9 mouse cellular contexts compared by ENCODE assay signal in the genomic region with DNA sequence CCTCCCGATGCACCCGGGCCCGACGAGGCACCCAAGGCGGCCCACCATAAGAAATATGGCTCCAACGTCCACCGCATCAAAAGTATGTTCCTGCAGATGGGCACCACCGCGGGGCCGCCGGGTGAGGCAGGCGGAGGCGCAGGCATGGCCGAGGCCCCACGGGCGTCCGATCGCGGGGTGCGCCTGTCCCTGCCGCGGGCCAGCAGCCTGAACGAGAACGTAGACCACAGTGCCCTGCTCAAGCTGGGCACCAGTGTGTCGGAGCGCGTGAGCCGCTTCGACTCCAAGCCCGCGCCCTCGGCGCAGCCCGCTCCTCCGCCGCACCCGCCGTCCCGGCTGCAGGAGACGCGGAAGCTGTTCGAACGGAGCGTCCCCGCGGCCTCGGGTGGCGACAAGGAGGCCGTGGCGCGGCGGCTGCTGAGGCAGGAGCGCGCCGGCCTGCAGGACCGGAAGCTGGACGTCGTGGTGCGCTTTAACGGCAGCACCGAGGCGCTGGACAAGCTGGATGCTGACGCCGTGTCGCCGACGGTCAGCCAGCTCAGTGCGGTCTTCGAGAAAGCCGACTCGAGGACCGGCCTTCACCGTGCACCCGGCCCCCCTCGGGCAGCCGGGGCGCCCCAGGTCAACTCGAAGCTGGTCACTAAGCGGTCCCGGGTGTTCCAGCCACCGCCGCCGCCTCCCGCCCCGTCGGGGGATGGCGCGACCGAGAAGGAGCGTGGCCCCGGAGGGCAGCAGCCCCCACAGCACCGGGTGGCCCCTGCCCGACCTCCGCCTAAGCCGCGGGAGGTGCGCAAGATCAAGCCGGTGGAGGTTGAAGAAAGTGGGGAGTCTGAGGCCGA. TPM values are rescaled to one million over a fixed set of nuclear protein-coding genes. Genes with fewer than 3 reads are reported as not detected.
A peak's percentile ranks its signal among the peaks of the same experiment; 100 is the strongest.
DNase-seq lines count a peak whose midpoint lies in the region; ATAC-seq and TF ChIP-seq lines count a peak whose summit lies in the region.
"Had no signal": no experiment of that assay in that cellular context is flagged by ENCODE, and none has a peak within 500 bp of the region (broad histone marks: within the 10 kb centered on the region; RNA-seq: fewer than 3 reads in every experiment).

No protein-coding gene starts in this region.

- peaks cover 34 to 59% of the 10 kb centered on the region in 2 experiments for H3K4me1 ChIP-seq in MEL (ENCODE audit: control insufficient read depth in 1 of 2, insufficient read depth in 2 of 2, low read length in 2 of 2)
- peaks cover 70% of the 10 kb centered on the region for H3K4me1 ChIP-seq in embryonic facial prominence, embryonic 12.5 days
- H3K4me1 ChIP-seq in hindbrain, embryonic 11.5 days (replicated peaks; ENCODE audit: control insufficient read depth, insufficient read depth, low read length) = peaks cover 29% of the 10 kb centered on the region
- H3K4me1 ChIP-seq in liver, embryonic 12.5 days = peaks cover 87% of the 10 kb centered on the region

- H3K4me2 ChIP-seq in embryonic facial prominence, embryonic 12.5 days (replicated peaks) = peak overlapping the region; percentile 98
- H3K4me2 ChIP-seq in hindbrain, embryonic 11.5 days (replicated peaks; ENCODE audit: low read depth, low read length) = peak overlapping the region; percentile 99
- peak overlapping the region; percentile 94 for H3K4me2 ChIP-seq in liver, embryonic 12.5 days

- H3K27me3 ChIP-seq in MEL (ENCODE audit: control insufficient read depth in 1 of 2, insufficient read depth in 2 of 2, low read length in 2 of 2) = no peaks in the 10 kb centered on the region
- no peaks in the 10 kb centered on the region for H3K27me3 ChIP-seq in embryonic facial prominence, embryonic 12.5 days
- H3K27me3 ChIP-seq in hindbrain, embryonic 11.5 days (ENCODE audit: control insufficient read depth, insufficient read depth, low read length) = no peaks in the 10 kb centered on the region
- no peaks in the 10 kb centered on the region for H3K27me3 ChIP-seq in liver, embryonic 12.5 days (replicated peaks)

- DNase-seq in cerebellum, adult 11-12 months = peak; percentile 63
- DNase-seq in MEL (ENCODE audit: low read depth, low spot score) = peak; percentile 65
- peak; percentile 66 for DNase-seq in hindbrain, embryonic 11.5 days (ENCODE audit: low spot score)
- DNase-seq in natural killer cell, adult 2 months (ENCODE audit: low spot score in 2 of 2) = peak; percentile 35 to 37
- DNase-seq in frontal cortex, postnatal 14 days (ENCODE audit: low spot score in 2 of 2) = no peak

- peak overlapping the region; percentile 79 to 87 for H3K4me3 ChIP-seq in MEL (ENCODE audit: control insufficient read depth in 1 of 2, insufficient read depth in 1 of 2, low read depth in 2 of 2, low read length in 2 of 2)
- H3K4me3 ChIP-seq in embryonic facial prominence, embryonic 12.5 days = peak overlapping the region; percentile 82
- H3K4me3 ChIP-seq in hindbrain, embryonic 11.5 days (ENCODE audit: low read depth, low read length) = peak overlapping the region; percentile 92
- H3K4me3 ChIP-seq in liver, embryonic 12.5 days = peak overlapping the region; percentile 86

- peaks cover 0 to 42% of the 10 kb centered on the region in 2 experiments; a peak in 2 of 4 replicates for H3K36me3 ChIP-seq in MEL (ENCODE audit: control insufficient read depth in 1 of 2, insufficient read depth in 2 of 2, low read length in 2 of 2)
- H3K36me3 ChIP-seq in embryonic facial prominence, embryonic 12.5 days = peaks cover 7% of the 10 kb centered on the region
- H3K36me3 ChIP-seq in hindbrain, embryonic 11.5 days (ENCODE audit: control insufficient read depth, insufficient read depth, low read length) = peaks cover 4% of the 10 kb centered on the region; the same call in 1 of the 2 replicates
- peaks cover 35% of the 10 kb centered on the region for H3K36me3 ChIP-seq in liver, embryonic 12.5 days

- no peak for TF ChIP-seq EP300 in MEL (IDR thresholded peaks at IDR 0.05; ENCODE audit: low read depth in 1 of 2, low read length in 2 of 2)

- H3K9ac ChIP-seq in MEL (ENCODE audit: control insufficient read depth, low read depth, low read length, poor library complexity, severe bottlenecking) = peak overlapping the region; percentile 97
- peak overlapping the region; percentile 93 for H3K9ac ChIP-seq in embryonic facial prominence, embryonic 12.5 days
- H3K9ac ChIP-seq in hindbrain, embryonic 11.5 days (ENCODE audit: low read depth, low read length) = peak overlapping the region; percentile 93
- peak overlapping the region; percentile 95 for H3K9ac ChIP-seq in liver, embryonic 12.5 days

- TF ChIP-seq RAD21 in MEL (IDR thresholded peaks at IDR 0.05; ENCODE audit: low read depth, low read length) = no peak

- ATAC-seq in cerebellum, adult (ENCODE audit: insufficient number of reproducible peaks, low FRiP score, low TSS enrichment) = no peak
- no peak for ATAC-seq in embryonic facial prominence, embryonic 12.5 days (ENCODE audit: insufficient number of reproducible peaks, insufficient read depth, low FRiP score, low TSS enrichment)
- no peak for ATAC-seq in hindbrain, embryonic 11.5 days (ENCODE audit: low FRiP score)
- peak; percentile 9; the same call in 1 of the 2 replicates for ATAC-seq in liver, embryonic 12.5 days

- TF ChIP-seq CTCF in MEL (IDR thresholded peaks at IDR 0.05 in 2 of 3, conservative IDR thresholded peaks at IDR 0.05 in 1 of 3; ENCODE audit: control insufficient read depth in 1 of 3, insufficient read depth in 1 of 3, low read depth in 2 of 3, low read length in 3 of 3, poor library complexity in 1 of 3, severe bottlenecking in 1 of 3) = no peak

- peak overlapping the region; percentile 75 for H3K27ac ChIP-seq in MEL (ENCODE audit: control insufficient read depth, low read depth, low read length)
- peak overlapping the region; percentile 92 for H3K27ac ChIP-seq in embryonic facial prominence, embryonic 12.5 days
- peak overlapping the region; percentile 88 for H3K27ac ChIP-seq in hindbrain, embryonic 11.5 days (ENCODE audit: low read depth, low read length)
- peak overlapping the region; percentile 90 for H3K27ac ChIP-seq in liver, embryonic 12.5 days

- H3K79me2 ChIP-seq in MEL (ENCODE audit: control insufficient read depth, insufficient read depth, low read length, poor library complexity) = peaks cover 71% of the 10 kb centered on the region

- no peaks in the 10 kb centered on the region for H3K9me3 ChIP-seq in MEL (replicated peaks; ENCODE audit: insufficient read depth, low read length)
- no peaks in the 10 kb centered on the region for H3K9me3 ChIP-seq in embryonic facial prominence, embryonic 12.5 days
- no peaks in the 10 kb centered on the region for H3K9me3 ChIP-seq in hindbrain, embryonic 11.5 days (ENCODE audit: control insufficient read depth, low read length)
- H3K9me3 ChIP-seq in liver, embryonic 12.5 days (replicated peaks) = no peaks in the 10 kb centered on the region

- under 1% methylated on average over 98 of the region's 99 CpGs for WGBS in embryonic facial prominence, embryonic 12.5 days
- WGBS in hindbrain, embryonic 11.5 days = under 1% methylated on average over 97 of the region's 99 CpGs
- under 1% methylated on average over 99 of the region's 99 CpGs for WGBS in liver, embryonic 12.5 days (ENCODE audit: insufficient replicate concordance)

- 0 out of 4 replicates have a peak, but pooled peaks of 1 of the 2 experiments have one; percentile 16 for TF ChIP-seq POLR2A in MEL (IDR thresholded peaks at IDR 0.05; ENCODE audit: control insufficient read depth in 1 of 2, insufficient read depth in 1 of 2, low read depth in 1 of 2, low read length in 2 of 2, poor library complexity in 1 of 2)

RNA-seq across cellular contexts. Expression of a gene that starts 1.0 kb away (rescaled TPM):
- total RNA-seq in MEL (2012; rRNA removed) = 113 and 150 TPM in 2 replicates
- 100 to 1,000 TPM in 1 of 2 experiments, 10 to 100 TPM in 1; 47.0 to 169 TPM for polyA plus RNA-seq in MEL (2012; ENCODE audit: insufficient read depth in 1 of 2, insufficient read length in 2 of 2, low read depth in 1 of 2, low replicate concordance in 2 of 2, missing spikeins in 1 of 2)
- polyA plus RNA-seq in embryonic facial prominence, embryonic 12.5 days (2016; fragmentation: Nextera tagmentation; extraction: Ambion mirVana) = 14.4 TPM in 2 replicates
- polyA plus RNA-seq in hindbrain, embryonic 11.5 days (2014; fragmentation: Nextera tagmentation; extraction: Ambion mirVana) = 12.4 and 16.2 TPM in 2 replicates
- polyA plus RNA-seq in liver, embryonic 12.5 days (2016; fragmentation: Nextera tagmentation; extraction: Ambion mirVana) = 13.4 and 14.1 TPM in 2 replicates

RNA-seq across cellular contexts. Expression of a gene that starts 15.7 kb away (rescaled TPM):
- not detected in 2 replicates for total RNA-seq in MEL (2012; rRNA removed)
- polyA plus RNA-seq in MEL (2012; ENCODE audit: insufficient read depth in 1 of 2, insufficient read length in 2 of 2, low read depth in 1 of 2, low replicate concordance in 2 of 2, missing spikeins in 1 of 2) = not detected
- 1.5 and 1.8 TPM in 2 replicates for polyA plus RNA-seq in embryonic facial prominence, embryonic 12.5 days (2016; fragmentation: Nextera tagmentation; extraction: Ambion mirVana)
- polyA plus RNA-seq in hindbrain, embryonic 11.5 days (2014; fragmentation: Nextera tagmentation; extraction: Ambion mirVana) = 0.11 and 0.29 TPM in 2 replicates
- polyA plus RNA-seq in liver, embryonic 12.5 days (2016; fragmentation: Nextera tagmentation; extraction: Ambion mirVana) = 0.17 TPM in 1 of 2 replicates, not detected in the other
- total RNA-seq: left cerebral cortex, adult 18-20 months had no signal

RNA-seq across cellular contexts. Expression of a gene that starts 17.8 kb away (rescaled TPM):
- 35.8 and 57.6 TPM in 2 replicates for total RNA-seq in MEL (2012; rRNA removed)
- polyA plus RNA-seq in MEL (2012; ENCODE audit: insufficient read depth in 1 of 2, insufficient read length in 2 of 2, low read depth in 1 of 2, low replicate concordance in 2 of 2, missing spikeins in 1 of 2) = 1,000 to 10,000 TPM in 1 of 2 experiments, 100 to 1,000 TPM in 1; 101 to 1,219 TPM
- polyA plus RNA-seq in embryonic facial prominence, embryonic 12.5 days (2016; fragmentation: Nextera tagmentation; extraction: Ambion mirVana) = 50.3 and 50.9 TPM in 2 replicates
- polyA plus RNA-seq in hindbrain, embryonic 11.5 days (2014; fragmentation: Nextera tagmentation; extraction: Ambion mirVana) = 46.1 and 47.6 TPM in 2 replicates
- polyA plus RNA-seq in liver, embryonic 12.5 days (2016; fragmentation: Nextera tagmentation; extraction: Ambion mirVana) = 53.8 and 56.7 TPM in 2 replicates

RNA-seq across cellular contexts. Expression of a gene that starts 24.5 kb away (rescaled TPM):
- not detected in 2 replicates for total RNA-seq in MEL (2012; rRNA removed)
- not detected for polyA plus RNA-seq in MEL (2012; ENCODE audit: insufficient read depth in 1 of 2, insufficient read length in 2 of 2, low read depth in 1 of 2, low replicate concordance in 2 of 2, missing spikeins in 1 of 2)
- polyA plus RNA-seq in embryonic facial prominence, embryonic 12.5 days (2016; fragmentation: Nextera tagmentation; extraction: Ambion mirVana) = not detected in 2 replicates
- not detected in 2 replicates for polyA plus RNA-seq in hindbrain, embryonic 11.5 days (2014; fragmentation: Nextera tagmentation; extraction: Ambion mirVana)
- not detected in 2 replicates for polyA plus RNA-seq in liver, embryonic 12.5 days (2016; fragmentation: Nextera tagmentation; extraction: Ambion mirVana)
- total RNA-seq: left cerebral cortex, adult 18-20 months had no signal

RNA-seq across cellular contexts. Expression of a gene that starts 49.3 kb away (rescaled TPM):
- total RNA-seq in MEL (2012; rRNA removed) = 0.56 and 0.81 TPM in 2 replicates
- 1 to 10 TPM in 1 of 2 experiments, not detected in 1; 8.0 TPM for polyA plus RNA-seq in MEL (2012; ENCODE audit: insufficient read depth in 1 of 2, insufficient read length in 2 of 2, low read depth in 1 of 2, low replicate concordance in 2 of 2, missing spikeins in 1 of 2)
- 27.5 and 30.4 TPM in 2 replicates for polyA plus RNA-seq in embryonic facial prominence, embryonic 12.5 days (2016; fragmentation: Nextera tagmentation; extraction: Ambion mirVana)
- polyA plus RNA-seq in hindbrain, embryonic 11.5 days (2014; fragmentation: Nextera tagmentation; extraction: Ambion mirVana) = 12.5 and 13.0 TPM in 2 replicates
- 10.0 and 11.0 TPM in 2 replicates for polyA plus RNA-seq in liver, embryonic 12.5 days (2016; fragmentation: Nextera tagmentation; extraction: Ambion mirVana)

Comparison
In these comparisons a context has a peak if more than half of its experiments do, and no peak if none do; other contexts are left out.
1. DNase-seq: peak in cerebellum, adult 11-12 months (single experiment), MEL (single experiment), hindbrain, embryonic 11.5 days (single experiment) and natural killer cell, adult 2 months (2 of 2); none in frontal cortex, postnatal 14 days (0 of 2).
2. Peak in every context shown above with its lines, with median percentiles within 50 percentile points of each other: H3K27ac ChIP-seq, H3K4me3 ChIP-seq, H3K9ac ChIP-seq and H3K4me2 ChIP-seq.